Mouse (Mus musculus) cerebellum, adult 2 months (tissue): ENCODE results near the gene Reep3.
"Not testable (repeated sequence)": the region's sequence is repeated elsewhere in the genome, so short reads cannot be mapped to it uniquely, and the experiment has no call there.

Experiments
- CTCF ChIP-seq: fragments of 200-500 bp; IDR thresholded peaks from 2 replicates; pipeline ENCODE4 v1.5.1; 2011; ENCODE audit warnings: low read depth, mild to moderate bottlenecking, control low read depth, low read length, moderate library complexity, borderline replicate concordance; ENCODE audit not compliant: insufficient read depth
- POLR2A ChIP-seq: fragments of 200-500 bp; IDR thresholded peaks from 2 replicates; pipeline ENCODE4 v1.6.1; 2011; ENCODE audit warnings: low read length, control low read depth, borderline replicate concordance; ENCODE audit not compliant: insufficient read depth

- not testable (repeated sequence) for TF ChIP-seq POLR2A, CTCF
Measured at GRCm38 (mm10) chr10:67000958-67001615, 95.7 kb downstream of the Reep3 start.
